Mouse (Mus musculus) liver, embryonic 14.5 days (tissue): ENCODE data around the gene Rab11fip5. TPM values are rescaled to one million over a fixed set of nuclear protein-coding genes. Genes with fewer than 3 reads are reported as not detected.

ENCODE experiments used
- ATAC-seq: fragments of 200-750 bp; cut with Nextera tagmentation; 2 replicates; pipeline ENCODE4 v1.8.0; 2017; ENCODE audit warnings: moderate number of reproducible peaks, mild to moderate bottlenecking, moderate library complexity; ENCODE audit not compliant: insufficient read depth
- DNase-seq, 3 experiments: peaks; one replicate each; pipeline ENCODE4 v3.0.0-alpha.2; 2012 to 2013; ENCODE audit warnings: low read depth in 3 of 3, low spot score in 3 of 3
- H3K27ac ChIP-seq: fragments of 300-500 bp; sonication (generic); 2 replicates; pipeline ENCODE4 v1.5.1; 2014; ENCODE audit warnings: moderate library complexity, mild to moderate bottlenecking, control low read depth, inconsistent platforms
- H3K27me3 ChIP-seq: fragments of 300-500 bp; sonication (generic); 2 replicates; pipeline ENCODE4 v1.6.1; 2014; ENCODE audit warnings: mild to moderate bottlenecking, low read length, moderate library complexity; ENCODE audit not compliant: control insufficient read depth, insufficient read depth
- H3K36me3 ChIP-seq: fragments of 300-500 bp; sonication (generic); replicated peaks from 2 replicates; pipeline ENCODE4 v1.6.1; 2014; ENCODE audit warnings: low read depth; ENCODE audit not compliant: control insufficient read depth, insufficient read depth
- H3K4me1 ChIP-seq, 2 experiments: fragments of 200-500 bp in 1 of 2; fragments of 300-500 bp in 1 of 2; sonication (generic) in 1 of 2; replicated peaks; 2 replicates each; pipeline ENCODE4 v1.6.1; 2012 to 2014; ENCODE audit warnings: antibody characterized with exemption in 1 of 2, inconsistent platforms in 1 of 2, low read length in 1 of 2; ENCODE audit not compliant: control insufficient read depth in 2 of 2, insufficient read depth in 2 of 2
- H3K4me2 ChIP-seq: fragments of 300-500 bp; sonication (generic); 2 replicates; pipeline ENCODE4 v1.6.1; 2014; ENCODE audit warnings: low read depth, mild to moderate bottlenecking, control low read depth, moderate library complexity
- H3K4me3 ChIP-seq, 2 experiments: fragments of 200-500 bp in 1 of 2; fragments of 300-500 bp in 1 of 2; sonication (generic) in 1 of 2; 2 replicates each; pipeline ENCODE4 v1.5.1; 2012 to 2014; ENCODE audit warnings: low read depth in 2 of 2, low read length in 2 of 2, mild to moderate bottlenecking in 2 of 2, control low read depth in 1 of 2, inconsistent platforms in 1 of 2, moderate library complexity in 1 of 2; ENCODE audit not compliant: insufficient read depth in 1 of 2
- H3K9ac ChIP-seq: fragments of 300-500 bp; sonication (generic); replicated peaks from 2 replicates; pipeline ENCODE4 v1.6.1; 2014; ENCODE audit warnings: mild to moderate bottlenecking, control low read depth, moderate library complexity
- H3K9me3 ChIP-seq: fragments of 300-500 bp; sonication (generic); 2 replicates; pipeline ENCODE4 v1.6.1; 2016; ENCODE audit warnings: low read length, mixed read lengths; ENCODE audit not compliant: control insufficient read depth
- CTCF ChIP-seq: IDR thresholded peaks from 2 replicates; pipeline ENCODE4 v1.5.1; 2016; ENCODE audit warnings: antibody characterized with exemption, low read depth, control low read depth
- EP300 ChIP-seq: IDR thresholded peaks from 2 replicates; pipeline ENCODE4 v1.6.1; 2016; ENCODE audit warnings: antibody characterized with exemption, low read depth
- WGBS: fragments of 180-500 bp; shearing (Covaris S2); extraction: QIAGEN DNeasy Blood & Tissue Kit; methylation state at CpG from one replicate; pipeline ENCODE4 v1.1.7; 2014; ENCODE audit not compliant: insufficient replicate concordance; 5-methylcytosine and 5-hydroxymethylcytosine counted together
- polyA plus RNA-seq, 2 experiments: library from polyadenylated mRNA; depleted of rRNA in 1 of 2; stranded (reverse) in 1 of 2; unstranded in 1 of 2; fragments of >200 nt; fragmentation: Nextera tagmentation in 1 of 2; extraction: Ambion mirVana in 1 of 2; gene quantifications; 2 replicates each; pipeline versions ENCODE4 v1.2.1 to v1.2.3; 2012 to 2014

Gene Rab11fip5
- polyA plus RNA-seq, 2 experiments = 0.33 to 0.40 TPM

DNA sequence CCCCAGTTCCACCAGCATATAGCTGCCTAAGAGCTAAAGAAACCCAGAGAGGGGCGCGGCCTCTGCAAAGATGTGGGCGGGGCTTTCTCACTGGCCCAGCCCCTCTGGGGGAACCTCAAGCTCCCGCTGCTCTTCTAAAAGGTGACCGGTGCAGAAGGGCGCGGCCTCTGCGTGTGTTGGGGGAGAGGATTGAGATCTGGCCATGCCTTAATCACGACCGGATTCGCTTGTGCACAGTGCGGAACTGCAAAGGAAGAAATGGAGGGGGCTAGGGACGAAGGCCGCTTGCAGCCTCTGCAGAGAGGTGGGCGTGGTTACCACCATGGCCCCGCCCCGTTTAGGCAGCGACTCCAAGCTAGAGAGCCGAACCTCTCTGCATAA, 290 bp upstream of the Rab11fip5 start:
- ATAC-seq (peak; percentile 95), DNase-seq (peak; percentile 89 to 95 (median 89))
- Histone ChIP-seq H3K9me3 (no peaks in the 10 kb centered on the region), H3K36me3 (no peaks in the 10 kb centered on the region), H3K4me2 (peak overlapping the region; percentile 82), H3K27me3 (no peaks in the 10 kb centered on the region; the same call in 1 of the 2 replicates), H3K4me1 (peaks cover 12 to 25% of the 10 kb centered on the region in 2 experiments), H3K27ac (no peak overlapping the region), H3K4me3 (peak overlapping the region; percentile 58 to 69), H3K9ac (no peak overlapping the region)
- TF ChIP-seq EP300 = no peak
- TF ChIP-seq CTCF = no peak
- WGBS = under 1% methylated on average over 19 of the region's 19 CpGs

DNA sequence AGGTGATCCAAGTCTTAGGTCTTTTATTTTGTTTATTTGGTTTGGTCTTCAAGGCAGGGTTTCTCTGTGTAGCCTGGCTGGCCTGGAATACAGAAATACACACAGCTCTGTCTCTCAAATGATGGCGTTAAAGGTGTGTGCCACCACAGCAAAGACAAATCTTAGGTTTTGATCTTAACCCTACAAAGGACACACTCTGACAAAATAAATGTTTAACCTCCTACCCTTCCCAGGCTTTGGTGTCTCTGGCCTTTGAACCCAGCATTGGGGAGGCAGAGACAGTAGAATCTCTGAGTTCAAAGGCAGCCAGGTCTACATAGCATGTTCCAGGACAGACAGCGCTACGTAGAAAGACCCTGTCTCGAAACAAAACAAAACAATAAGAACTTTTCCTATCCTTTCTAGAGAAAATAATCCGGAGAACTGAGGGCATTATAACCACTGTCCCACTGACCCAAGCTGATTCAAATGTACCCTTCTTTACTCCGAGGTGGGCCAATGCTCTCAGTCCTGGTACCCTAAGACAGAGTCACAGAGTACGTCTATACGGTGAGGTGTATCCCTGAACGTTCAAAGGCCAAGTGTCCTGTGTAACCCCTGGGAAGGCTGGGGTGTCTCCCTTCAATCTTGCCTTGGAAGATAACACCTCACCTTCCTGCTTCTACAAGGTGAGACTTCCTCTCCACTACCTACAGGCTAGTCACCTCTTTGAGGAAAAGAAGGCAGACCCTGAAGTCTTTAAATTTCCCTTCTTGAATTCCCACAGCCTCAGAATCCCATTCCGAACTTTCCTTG, 1.2 kb downstream of the Rab11fip5 start:
- Histone ChIP-seq H3K27ac (no peak overlapping the region), H3K4me3 (no peak overlapping the region)

DNA sequence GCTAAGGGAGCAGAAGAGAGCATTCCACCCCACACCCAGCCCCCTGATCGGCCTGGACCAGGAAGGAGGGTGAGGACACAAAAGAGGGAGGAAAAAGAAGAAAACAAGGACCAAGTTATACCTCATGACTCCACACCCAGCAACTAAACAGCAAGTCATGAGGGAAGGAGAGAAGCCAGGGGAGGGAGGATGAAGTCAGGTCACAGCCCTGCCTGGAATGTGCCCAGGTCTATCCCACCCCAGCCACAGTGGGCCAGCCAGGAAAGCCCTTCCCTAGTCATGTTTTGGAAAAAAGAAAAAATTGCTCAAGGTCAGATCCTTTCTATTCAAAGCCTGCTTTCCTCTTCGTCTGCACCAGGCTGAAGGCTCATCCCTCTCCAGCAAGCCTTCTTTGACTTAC, 1.9 kb downstream of the Rab11fip5 start:
- H3K4me2 ChIP-seq = no peak overlapping the region
- H3K4me3 ChIP-seq = no peak overlapping the region
- H3K27me3 ChIP-seq = no peaks in the 10 kb centered on the region; the same call in 1 of the 2 replicates
- 53% methylated on average over 2 of the region's 2 CpGs for WGBS
- H3K4me1 ChIP-seq = peaks cover 12 to 15% of the 10 kb centered on the region in 2 experiments
- TF ChIP-seq EP300 (no peak), CTCF (no peak)
- no peaks in the 10 kb centered on the region for H3K36me3 ChIP-seq
- no peaks in the 10 kb centered on the region for H3K9me3 ChIP-seq
- no peak overlapping the region for H3K9ac ChIP-seq
- DNase-seq = no peak
- H3K27ac ChIP-seq = no peak overlapping the region
- ATAC-seq = no peak

More for the DNA sequence above, 1.2 kb downstream of the Rab11fip5 start:
- Histone ChIP-seq H3K4me1 (peaks cover 12 to 18% of the 10 kb centered on the region in 2 experiments), H3K9me3 (no peaks in the 10 kb centered on the region), H3K36me3 (no peaks in the 10 kb centered on the region), H3K9ac (no peak overlapping the region), H3K27me3 (no peaks in the 10 kb centered on the region; the same call in 1 of the 2 replicates), H3K4me2 (peak overlapping the region; percentile 82)
- WGBS = 75% methylated on average over 10 of the region's 10 CpGs
- no peak for TF ChIP-seq EP300
- TF ChIP-seq CTCF = no peak
- ATAC-seq (no peak), DNase-seq (no peak)

DNA sequence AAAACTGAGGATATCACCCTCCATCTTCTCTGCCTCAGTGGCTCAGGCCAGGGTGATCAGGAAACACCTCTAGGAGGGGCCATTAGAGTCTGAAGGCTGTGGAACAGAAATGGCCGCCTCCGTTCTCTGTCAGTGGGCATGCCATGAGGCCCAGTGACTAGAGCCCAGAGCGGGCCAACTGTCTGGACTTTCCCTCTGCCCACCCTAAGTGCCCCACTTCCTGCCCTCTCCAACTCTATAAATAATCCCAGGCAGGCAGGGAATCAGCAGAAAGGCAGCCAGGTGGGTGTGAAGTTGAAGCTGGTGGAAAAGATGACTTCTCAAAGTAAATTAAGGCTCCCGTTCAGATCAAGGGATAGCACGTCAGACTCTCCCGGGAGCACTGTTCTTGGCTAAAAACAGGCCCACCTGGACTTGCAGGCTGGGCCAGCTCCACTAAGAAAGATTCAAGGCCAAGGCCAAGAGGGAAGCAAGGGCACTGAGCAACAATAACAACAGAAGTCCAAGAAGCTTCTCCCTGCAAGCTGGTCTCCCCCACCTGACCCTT, 2.5 kb downstream of the Rab11fip5 start:
- Histone ChIP-seq H3K4me2 (no peak overlapping the region), H3K36me3 (no peaks in the 10 kb centered on the region), H3K27me3 (no peaks in the 10 kb centered on the region; the same call in 1 of the 2 replicates), H3K27ac (no peak overlapping the region), H3K4me3 (no peak overlapping the region), H3K9ac (no peak overlapping the region), H3K9me3 (no peaks in the 10 kb centered on the region), H3K4me1 (peaks cover 6 to 13% of the 10 kb centered on the region in 2 experiments)
- 77% methylated on average over 6 of the region's 6 CpGs for WGBS
- TF ChIP-seq EP300 (no peak), CTCF (no peak)
- ATAC-seq = no peak
- DNase-seq = no peak

DNA sequence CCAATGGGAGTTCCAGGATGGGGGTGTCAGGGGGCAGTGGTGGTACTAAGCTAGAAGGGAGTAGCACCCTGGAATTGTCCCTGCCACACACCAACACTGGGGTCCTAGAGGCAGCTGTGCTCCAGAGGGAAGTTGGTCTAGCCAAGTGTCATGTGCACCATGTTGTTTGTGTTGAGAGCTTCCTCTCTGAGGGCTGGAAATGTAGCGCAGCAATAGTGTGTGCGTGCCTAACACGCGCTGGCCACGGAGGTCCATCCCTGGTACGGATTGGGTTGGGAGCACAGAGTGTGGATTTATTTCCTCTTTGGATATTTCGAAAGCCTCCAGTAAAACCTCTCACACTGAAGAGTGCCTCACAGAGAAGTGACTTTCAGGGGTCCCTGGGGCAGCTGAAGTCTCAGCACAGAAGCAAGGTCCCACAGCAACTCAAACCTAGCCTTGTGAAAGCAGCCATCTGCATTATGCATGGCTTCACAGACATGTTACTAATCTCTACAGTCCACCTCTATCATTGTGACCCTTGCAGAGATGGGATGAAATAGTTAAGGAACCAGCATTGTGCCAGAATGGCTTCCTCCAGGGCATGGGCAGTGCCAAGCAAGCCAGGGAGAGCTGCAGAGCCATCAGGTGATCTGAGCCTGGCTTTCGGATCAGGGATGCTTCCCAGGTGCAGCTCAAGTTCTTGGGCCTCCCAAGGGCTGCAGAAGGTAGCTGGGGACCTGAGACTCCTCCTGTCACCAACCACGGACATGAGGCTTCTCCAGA, 3.6 kb downstream of the Rab11fip5 start:
- no peak for ATAC-seq
- H3K27ac ChIP-seq = no peak overlapping the region
- 73% methylated on average over 9 of the region's 9 CpGs for WGBS
- no peaks in the 10 kb centered on the region; the same call in 1 of the 2 replicates for H3K27me3 ChIP-seq
- H3K36me3 ChIP-seq = no peaks in the 10 kb centered on the region
- peaks cover 3 to 10% of the 10 kb centered on the region in 2 experiments for H3K4me1 ChIP-seq
- TF ChIP-seq EP300 (no peak), CTCF (no peak)
- DNase-seq = no peak
- no peaks in the 10 kb centered on the region for H3K9me3 ChIP-seq
- H3K9ac ChIP-seq = no peak overlapping the region
- no peak overlapping the region for H3K4me2 ChIP-seq
- H3K4me3 ChIP-seq = no peak overlapping the region
